Mouse (Mus musculus) liver, embryonic 13.5 days (tissue): ENCODE data around the gene Rhobtb1. TPM values are rescaled to one million over a fixed set of nuclear protein-coding genes. Genes with fewer than 3 reads are reported as not detected.

Source experiments
- ATAC-seq: fragments of 200-750 bp; cut with Nextera tagmentation; 2 replicates; pipeline ENCODE4 v1.8.0; 2017; ENCODE audit warnings: low read depth, mild to moderate bottlenecking, moderate number of reproducible peaks, moderate library complexity
- DNase-seq: peaks from one replicate; pipeline ENCODE4 v3.0.0; 2022
- H3K27ac ChIP-seq: fragments of 300-500 bp; sonication (generic); 2 replicates; pipeline ENCODE4 v1.5.1; 2015; ENCODE audit warnings: moderate library complexity, mild to moderate bottlenecking, inconsistent platforms
- H3K27me3 ChIP-seq: fragments of 300-500 bp; sonication (generic); 2 replicates; pipeline ENCODE4 v1.6.1; 2015; ENCODE audit warnings: mild to moderate bottlenecking, inconsistent platforms
- H3K36me3 ChIP-seq: fragments of 300-500 bp; sonication (generic); 2 replicates; pipeline ENCODE4 v1.6.1; 2015; ENCODE audit warnings: mild to moderate bottlenecking, inconsistent platforms
- H3K4me1 ChIP-seq: fragments of 300-500 bp; sonication (generic); replicated peaks from 2 replicates; pipeline ENCODE4 v1.6.1; 2015; ENCODE audit warnings: inconsistent platforms
- H3K4me2 ChIP-seq: fragments of 300-500 bp; sonication (generic); 2 replicates; pipeline ENCODE4 v1.6.1; 2015; ENCODE audit warnings: inconsistent platforms, mild to moderate bottlenecking, moderate library complexity
- H3K4me3 ChIP-seq: fragments of 300-500 bp; sonication (generic); replicated peaks from 2 replicates; pipeline ENCODE4 v1.5.1; 2015; ENCODE audit warnings: mild to moderate bottlenecking, inconsistent platforms
- H3K9ac ChIP-seq: fragments of 300-500 bp; sonication (generic); 2 replicates; pipeline ENCODE4 v1.6.1; 2015; ENCODE audit warnings: mild to moderate bottlenecking, inconsistent platforms
- H3K9me3 ChIP-seq: fragments of 300-500 bp; sonication (generic); replicated peaks from 2 replicates; pipeline ENCODE4 v1.6.1; 2016; ENCODE audit warnings: inconsistent platforms
- WGBS: fragments of 180-500 bp; shearing (Covaris S2); methylation state at CpG from one replicate; pipeline ENCODE4 v1.1.7; 2015; ENCODE audit not compliant: insufficient replicate concordance; 5-methylcytosine and 5-hydroxymethylcytosine counted together
- polyA plus RNA-seq: library from polyadenylated mRNA; unstranded; fragments of >200 nt; fragmentation: Nextera tagmentation; extraction: Ambion mirVana; gene quantifications from 2 replicates; pipeline ENCODE4 v1.2.1, GENCODE M21; 2015

Gene Rhobtb1
- polyA plus RNA-seq, 1 experiment from 2014 or later = 7.2 TPM

GRCm38 (mm10) chr10:69211976-69212375 lies 60.7 kb downstream of the Rhobtb1 start:
- peaks cover 33% of the 10 kb centered on the region for H3K4me1 ChIP-seq
- H3K4me3 ChIP-seq = peak overlapping the region; percentile 61
- H3K36me3 ChIP-seq = 0 out of 2 replicates have a peak, but pooled peaks cover 2% of the 10 kb centered on the region
- DNase-seq (no peak), ATAC-seq (no peak)
- peaks cover 33% of the 10 kb centered on the region for H3K27me3 ChIP-seq
- H3K27ac ChIP-seq = peak overlapping the region; percentile 87
- H3K4me2 ChIP-seq = peak overlapping the region; percentile 75
- 3% methylated on average over 14 of the region's 14 CpGs for WGBS
- peak overlapping the region; percentile 74 for H3K9ac ChIP-seq
- H3K9me3 ChIP-seq = no peaks in the 10 kb centered on the region

- Histone ChIP-seq H3K4me2 (peak within 1 kb of the TSS; percentile 75), H3K9me3 (no peaks in the 10 kb centered on the region), H3K27me3 (peaks cover 33% of the 10 kb centered on the region), H3K9ac (peak within 1 kb of the TSS; percentile 74), H3K27ac (peak within 1 kb of the TSS; percentile 87), H3K36me3 (0 out of 2 replicates have a peak, but pooled peaks cover 5% of the 10 kb centered on the region), H3K4me3 (peak within 1 kb of the TSS; percentile 61), H3K4me1 (peaks cover 33% of the 10 kb centered on the region)
- ATAC-seq (peak; percentile 81), DNase-seq (peak; percentile 43)
- under 1% methylated on average over 81 of the region's 84 CpGs for WGBS
These were observed 61.6 kb downstream of the Rhobtb1 start, which contains the start of gene A930033H14Rik for GRCm38 (mm10) chr10:69212542-69213440. Gene A930033H14Rik (minus strand): TSS chr10:69213098.

GRCm38 (mm10) chr10:69213451-69213877 lies 62.2 kb downstream of the Rhobtb1 start:
- Histone ChIP-seq H3K4me1 (peaks cover 38% of the 10 kb centered on the region), H3K4me3 (peak overlapping the region; percentile 61), H3K36me3 (0 out of 2 replicates have a peak, but pooled peaks cover 5% of the 10 kb centered on the region), H3K9me3 (no peaks in the 10 kb centered on the region), H3K4me2 (peak overlapping the region; percentile 75), H3K27ac (peak overlapping the region; percentile 87), H3K9ac (peak overlapping the region; percentile 74), H3K27me3 (peaks cover 33% of the 10 kb centered on the region)
- peak; percentile 8 for DNase-seq
- under 1% methylated on average over 21 of the region's 21 CpGs for WGBS
- peak; percentile 49; the same call in 1 of the 2 replicates for ATAC-seq

- DNase-seq = peak; percentile 36
- H3K4me3 ChIP-seq = peak overlapping the region; percentile 61
- H3K27me3 ChIP-seq = peaks cover 33% of the 10 kb centered on the region
- H3K4me1 ChIP-seq = peaks cover 43% of the 10 kb centered on the region
- WGBS = 13% methylated on average over 5 of the region's 5 CpGs
- peak overlapping the region; percentile 87 for H3K27ac ChIP-seq
- peak overlapping the region; percentile 74 for H3K9ac ChIP-seq
- ATAC-seq = peak; percentile 32; the same call in 1 of the 2 replicates
- no peaks in the 10 kb centered on the region for H3K9me3 ChIP-seq
- 0 out of 2 replicates have a peak, but pooled peaks cover 5% of the 10 kb centered on the region for H3K36me3 ChIP-seq
- H3K4me2 ChIP-seq = peak overlapping the region; percentile 75
These were observed 62.8 kb downstream of the Rhobtb1 start for GRCm38 (mm10) chr10:69213986-69214385.

- WGBS = 73% methylated on average over 4 of the region's 4 CpGs
- Histone ChIP-seq H3K4me3 (no peak overlapping the region), H3K36me3 (0 out of 2 replicates have a peak, but pooled peaks cover 3% of the 10 kb centered on the region), H3K9ac (no peak overlapping the region), H3K9me3 (no peaks in the 10 kb centered on the region), H3K4me1 (peaks cover 48% of the 10 kb centered on the region), H3K27ac (no peak overlapping the region), H3K4me2 (no peak overlapping the region), H3K27me3 (peaks cover 21% of the 10 kb centered on the region)
- ATAC-seq = no peak
- no peak for DNase-seq
These were observed 66.0 kb downstream of the Rhobtb1 start for GRCm38 (mm10) chr10:69217127-69217690.

- Histone ChIP-seq H3K27ac (no peak overlapping the region), H3K4me3 (no peak overlapping the region), H3K4me1 (peaks cover 37% of the 10 kb centered on the region), H3K4me2 (0 out of 2 replicates have a peak overlapping the region, but pooled peaks have one; percentile 2), H3K9me3 (no peaks in the 10 kb centered on the region), H3K36me3 (0 out of 2 replicates have a peak, but pooled peaks cover 3% of the 10 kb centered on the region), H3K9ac (no peak overlapping the region), H3K27me3 (peaks cover 6% of the 10 kb centered on the region)
- WGBS = 43% methylated on average over 14 of the region's 14 CpGs
- ATAC-seq = peak; percentile 63
- DNase-seq = peak; percentile 3
These were observed 67.4 kb downstream of the Rhobtb1 start for GRCm38 (mm10) chr10:69218458-69219288.

- Histone ChIP-seq H3K27me3 (0 out of 2 replicates have a peak, but pooled peaks cover under 1% of the 10 kb centered on the region), H3K9ac (no peak overlapping the region), H3K4me3 (no peak overlapping the region), H3K36me3 (0 out of 2 replicates have a peak, but pooled peaks cover 3% of the 10 kb centered on the region), H3K4me1 (peaks cover 31% of the 10 kb centered on the region), H3K4me2 (no peak overlapping the region), H3K9me3 (no peaks in the 10 kb centered on the region), H3K27ac (no peak overlapping the region)
- ATAC-seq = no peak
- no peak for DNase-seq
- 39% methylated on average over 2 of the region's 2 CpGs for WGBS
These were observed 68.0 kb downstream of the Rhobtb1 start for GRCm38 (mm10) chr10:69219289-69219626.

GRCm38 (mm10) chr10:69220296-69220695 lies 69.1 kb downstream of the Rhobtb1 start:
- H3K4me3 ChIP-seq = no peak overlapping the region
- WGBS = 73% methylated on average over 6 of the region's 6 CpGs
- ATAC-seq = no peak
- no peak overlapping the region for H3K9ac ChIP-seq
- H3K4me1 ChIP-seq = peaks cover 28% of the 10 kb centered on the region
- no peaks in the 10 kb centered on the region for H3K9me3 ChIP-seq
- no peaks in the 10 kb centered on the region for H3K27me3 ChIP-seq
- DNase-seq = no peak
- H3K4me2 ChIP-seq = no peak overlapping the region
- H3K36me3 ChIP-seq = peaks cover 6% of the 10 kb centered on the region; the same call in 1 of the 2 replicates
- no peak overlapping the region for H3K27ac ChIP-seq

- ATAC-seq (no peak), DNase-seq (no peak)
- Histone ChIP-seq H3K36me3 (peaks cover 6% of the 10 kb centered on the region; the same call in 1 of the 2 replicates), H3K4me2 (no peak overlapping the region), H3K27me3 (no peaks in the 10 kb centered on the region), H3K9ac (no peak overlapping the region), H3K4me3 (no peak overlapping the region), H3K27ac (no peak overlapping the region), H3K9me3 (no peaks in the 10 kb centered on the region), H3K4me1 (peaks cover 28% of the 10 kb centered on the region)
- 80% methylated on average over 9 of the region's 9 CpGs for WGBS
These were observed 69.9 kb downstream of the Rhobtb1 start for GRCm38 (mm10) chr10:69221148-69221547.

- peaks cover 28% of the 10 kb centered on the region for H3K4me1 ChIP-seq
- no peak overlapping the region for H3K4me2 ChIP-seq
- H3K9me3 ChIP-seq = no peaks in the 10 kb centered on the region
- ATAC-seq = peak; percentile 72
- DNase-seq = no peak
- no peak overlapping the region for H3K27ac ChIP-seq
- H3K36me3 ChIP-seq = peaks cover 6% of the 10 kb centered on the region; the same call in 1 of the 2 replicates
- no peak overlapping the region for H3K9ac ChIP-seq
- no peak overlapping the region for H3K4me3 ChIP-seq
- WGBS = 12% methylated on average over 3 of the region's 3 CpGs
- H3K27me3 ChIP-seq = no peaks in the 10 kb centered on the region
These were observed 70.7 kb downstream of the Rhobtb1 start for GRCm38 (mm10) chr10:69221955-69222354.
